Mouse (Mus musculus) myocyte (in vitro differentiated cells): ENCODE measurements around the gene Rnaset2b.
"Not testable (repeated sequence)": the region's sequence is repeated elsewhere in the genome, so short reads cannot be mapped to it uniquely, and the experiment has no call there.

Experiments
- E2F4 ChIP-seq: IDR thresholded peaks from one replicate; pipeline ENCODE4 v1.6.1; 2011; ENCODE audit warnings: mild to moderate bottlenecking, control low read depth, moderate library complexity; ENCODE audit not compliant: insufficient read depth
- POLR2A ChIP-seq: IDR thresholded peaks from one replicate; pipeline ENCODE4 v1.6.1; 2011; ENCODE audit warnings: low read depth, mild to moderate bottlenecking, control low read depth, moderate library complexity; ENCODE audit not compliant: insufficient read length

DNA sequence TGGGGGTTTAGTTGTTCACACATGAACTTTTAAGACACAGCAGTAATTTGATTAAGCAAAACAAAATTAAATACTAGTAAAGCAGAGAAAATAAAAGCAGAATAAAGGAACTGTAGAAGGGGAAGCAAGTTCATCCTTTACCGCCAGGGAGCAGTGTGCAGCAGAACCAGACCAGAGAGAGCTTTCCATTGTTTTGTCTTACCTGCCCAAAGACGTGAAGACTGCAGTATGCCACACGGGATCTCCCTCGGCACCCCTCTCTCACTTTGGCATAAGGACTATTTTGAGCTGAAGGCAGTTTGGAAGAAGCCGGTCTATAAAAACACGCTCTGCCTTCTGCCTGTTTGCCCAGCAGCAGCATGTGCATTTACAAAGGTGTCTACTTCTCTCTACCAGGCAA is 5.1 kb upstream of the Rnaset2b start:
- not testable (repeated sequence) for TF ChIP-seq E2F4, POLR2A
